Mouse (Mus musculus): ENCODE results near the gene Clmn. TPM values are rescaled to one million over a fixed set of nuclear protein-coding genes. Genes with fewer than 3 reads are reported as not detected.
A peak's percentile ranks its signal among the peaks of the same experiment; 100 is the strongest.

Gene Clmn
- total RNA-seq, 2 experiments from 2014 or later: 2.6 to 3.2 TPM

GRCm38 (mm10) chr12:104898718-104899117 lies 33.8 kb upstream of the Clmn start:
- peak; percentile 26 for DNase-seq
- TF ChIP-seq CTCF (IDR thresholded peaks at IDR 0.05): peak; percentile 46
- H3K4me3 ChIP-seq: no peak overlapping the region
- intact Hi-C loops (cut with DNase I): no loop called here
- H3K27ac ChIP-seq: no peak overlapping the region

DNA sequence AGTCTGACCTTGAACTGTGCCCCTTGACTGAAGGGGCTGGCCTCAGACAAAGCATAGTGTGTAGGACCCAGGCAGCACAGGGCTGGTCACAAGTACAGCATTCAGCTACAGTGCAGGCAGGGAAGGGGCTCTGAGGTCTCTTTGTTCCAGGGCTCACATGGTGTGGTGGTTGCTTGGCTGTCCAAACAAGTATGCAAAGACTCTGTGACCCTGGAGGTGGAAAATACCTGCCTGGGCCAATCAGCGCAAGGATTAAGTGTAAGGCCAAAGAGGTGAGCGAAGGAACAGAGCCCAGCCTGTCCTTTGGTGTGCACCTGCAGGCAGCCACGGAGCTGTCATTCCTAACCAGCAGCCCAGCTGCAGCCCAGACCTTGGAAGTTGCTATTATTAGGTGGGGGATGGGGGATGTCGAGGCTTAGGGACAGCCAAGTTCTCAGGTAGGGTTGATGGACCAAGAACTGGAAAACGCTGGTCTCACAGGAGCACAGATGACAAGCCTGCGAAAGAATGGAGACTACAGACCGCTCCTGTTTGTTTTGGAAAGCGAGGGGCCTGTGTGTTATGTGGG lies 32.3 kb upstream of the Clmn start:
- intact Hi-C loops (cut with DNase I): no loop called here
- H3K4me3 ChIP-seq: no peak overlapping the region
- H3K27ac ChIP-seq: no peak overlapping the region
- no peak for DNase-seq
- TF ChIP-seq CTCF (IDR thresholded peaks at IDR 0.05): no peak

GRCm38 (mm10) chr12:104896640-104897039 lies 31.8 kb upstream of the Clmn start:
- Histone ChIP-seq H3K4me3 (no peak overlapping the region), H3K27ac (no peak overlapping the region)
- intact Hi-C loops (cut with DNase I): no loop called here
- no peak for TF ChIP-seq CTCF (IDR thresholded peaks at IDR 0.05)
- no peak for DNase-seq

DNA sequence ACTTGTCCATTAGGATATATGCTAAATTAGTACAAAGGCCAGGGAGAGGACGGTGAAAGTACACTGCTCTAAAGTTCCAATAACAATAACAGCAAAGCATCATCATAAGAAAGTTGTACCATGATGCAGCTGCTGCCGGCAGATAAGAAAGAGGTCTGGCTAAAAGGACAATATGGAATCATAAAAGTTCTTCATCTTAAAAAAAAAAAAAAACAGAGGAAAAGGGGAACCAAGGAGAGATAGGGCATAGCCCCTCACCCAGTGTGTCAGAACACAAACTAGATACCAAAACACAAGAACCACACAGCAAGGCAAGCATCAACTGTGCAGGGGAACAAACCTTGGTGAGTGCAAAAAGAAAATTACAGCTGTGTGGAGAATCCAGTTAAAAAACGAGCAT lies 27.4 kb upstream of the Clmn start:
- no peak for DNase-seq
- intact Hi-C loops (cut with DNase I): no loop called here
- no peak for TF ChIP-seq CTCF (IDR thresholded peaks at IDR 0.05)
- no peak overlapping the region for H3K27ac ChIP-seq
- H3K4me3 ChIP-seq: no peak overlapping the region

DNA sequence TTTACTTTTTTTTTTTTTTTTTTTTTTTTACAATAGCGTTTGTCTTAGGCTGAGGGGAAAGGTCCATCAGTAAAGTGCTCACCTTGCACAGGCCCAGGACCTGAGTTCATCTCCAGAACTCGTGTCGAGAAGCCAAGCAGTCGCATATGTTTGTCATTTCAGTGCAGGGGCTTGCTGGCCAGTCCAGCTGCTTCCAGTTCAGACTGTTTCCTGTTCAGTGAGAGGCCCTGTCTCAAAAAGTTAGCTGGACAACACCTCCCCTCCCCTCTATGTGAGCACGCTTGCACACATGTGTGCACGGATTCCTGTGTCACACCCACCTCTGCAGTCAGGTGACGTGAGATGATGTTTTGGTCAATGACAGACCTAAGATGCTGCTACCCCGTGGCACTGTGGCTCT lies 25.2 kb upstream of the Clmn start:
- Histone ChIP-seq H3K27ac (no peak overlapping the region), H3K4me3 (no peak overlapping the region)
- intact Hi-C loops (cut with DNase I): no loop called here
- no peak for DNase-seq
- no peak for TF ChIP-seq CTCF (IDR thresholded peaks at IDR 0.05)

- DNase-seq: no peak
- intact Hi-C loops (cut with DNase I): no loop called here
- Histone ChIP-seq H3K4me3 (no peak overlapping the region), H3K27ac (no peak overlapping the region)
- TF ChIP-seq CTCF (IDR thresholded peaks at IDR 0.05): no peak
Measured at GRCm38 (mm10) chr12:104886104-104886503, 21.2 kb upstream of the Clmn start.

DNA sequence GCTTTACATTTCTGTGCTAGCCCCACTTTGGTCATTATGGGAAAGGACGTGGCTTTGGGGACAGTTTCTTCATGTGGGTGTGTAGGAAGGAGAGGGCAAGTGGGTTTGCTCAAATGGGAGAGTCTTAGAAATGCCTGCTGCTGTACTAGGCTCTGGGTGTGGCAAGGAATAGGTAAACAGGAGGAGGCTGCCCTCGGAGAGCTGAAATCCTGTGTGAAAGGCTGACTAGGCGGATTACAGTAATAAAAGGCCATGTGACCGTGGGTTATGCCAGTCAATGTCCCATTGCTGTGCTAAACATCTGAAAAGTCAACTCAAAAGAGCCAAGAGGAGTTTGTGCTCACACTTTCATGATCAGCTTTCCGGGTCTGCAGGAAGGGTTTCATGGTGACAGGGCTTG lies 17.7 kb upstream of the Clmn start:
- DNase-seq: no peak
- intact Hi-C loops (cut with DNase I): no loop called here
- no peak overlapping the region for H3K4me3 ChIP-seq
- no peak for TF ChIP-seq CTCF (IDR thresholded peaks at IDR 0.05)
- H3K27ac ChIP-seq: no peak overlapping the region

DNA sequence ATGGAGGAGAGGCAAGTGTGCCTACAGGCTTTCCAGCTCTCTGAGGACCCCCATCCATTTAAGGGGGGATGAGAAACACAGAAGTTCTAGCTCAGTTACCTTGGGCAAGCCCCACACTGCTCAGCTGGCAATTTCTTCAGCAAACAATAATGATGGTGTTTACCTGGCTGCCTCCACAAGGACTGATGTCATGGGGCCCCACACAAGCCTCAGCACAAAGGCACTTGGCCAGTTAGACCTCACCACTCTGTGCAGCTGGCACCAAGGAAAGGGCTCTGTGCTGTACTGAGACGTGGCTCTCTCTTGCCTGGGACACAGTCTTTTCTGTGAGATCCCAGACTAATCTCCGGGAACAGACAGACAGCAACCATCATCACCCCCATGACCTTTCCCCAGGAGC lies 17.2 kb upstream of the Clmn start:
- Histone ChIP-seq H3K27ac (no peak overlapping the region), H3K4me3 (no peak overlapping the region)
- no peak for TF ChIP-seq CTCF (IDR thresholded peaks at IDR 0.05)
- DNase-seq: no peak
- intact Hi-C loops (cut with DNase I): no loop called here

DNA sequence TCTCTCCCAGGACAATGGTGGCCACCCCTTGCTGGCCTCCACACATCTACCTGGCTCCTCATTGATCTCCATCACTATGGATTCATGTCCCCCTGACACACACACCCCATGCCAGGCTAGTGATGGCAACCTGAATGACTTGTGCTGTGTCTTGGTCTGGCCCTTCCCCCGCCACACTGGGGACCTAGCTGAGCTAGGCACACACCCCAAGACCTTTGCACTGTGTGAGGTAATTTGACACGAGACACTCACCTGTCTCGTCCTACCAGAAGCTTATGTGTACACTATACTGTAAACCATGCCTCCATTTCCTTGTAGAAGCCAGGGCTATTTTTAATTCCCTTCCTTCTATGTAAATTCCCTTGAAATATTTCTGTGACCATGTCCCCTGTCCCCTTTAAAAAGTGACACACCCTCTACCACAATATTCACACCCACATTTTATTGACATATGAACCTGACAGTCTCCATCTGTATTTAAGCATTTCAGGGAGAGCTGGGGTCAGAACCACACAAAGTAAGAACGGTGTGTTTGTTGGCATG lies 16.7 kb upstream of the Clmn start:
- DNase-seq: no peak
- intact Hi-C loops (cut with DNase I): no loop called here
- no peak overlapping the region for H3K4me3 ChIP-seq
- no peak overlapping the region for H3K27ac ChIP-seq
- TF ChIP-seq CTCF (IDR thresholded peaks at IDR 0.05): no peak

- TF ChIP-seq CTCF (IDR thresholded peaks at IDR 0.05): no peak
- no peak for DNase-seq
- Histone ChIP-seq H3K4me3 (no peak overlapping the region), H3K27ac (no peak overlapping the region)
- intact Hi-C loops (cut with DNase I): no loop called here
Measured at GRCm38 (mm10) chr12:104880367-104880766, 15.5 kb upstream of the Clmn start.

DNA sequence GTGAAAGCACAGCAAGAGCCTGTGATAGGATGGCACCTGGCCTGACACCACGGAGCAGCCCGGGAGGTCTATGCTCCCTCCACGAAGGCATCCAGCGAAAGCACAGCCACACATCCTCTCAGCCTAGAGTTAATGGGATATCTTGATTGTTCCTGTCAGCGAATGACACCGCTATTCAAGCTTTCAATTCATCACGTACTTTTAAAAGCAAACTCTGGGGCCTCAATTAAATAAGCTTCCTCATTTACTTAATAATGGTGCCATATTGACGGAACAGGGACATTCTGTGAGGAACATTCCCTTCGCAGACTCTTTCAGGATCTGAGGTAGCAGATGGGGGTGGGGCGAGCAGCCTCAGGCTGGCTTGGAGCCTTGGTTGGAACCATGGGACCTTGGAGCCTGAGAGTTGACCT lies 14.7 kb upstream of the Clmn start:
- intact Hi-C loops (cut with DNase I): no loop called here
- DNase-seq: no peak
- no peak for TF ChIP-seq CTCF (IDR thresholded peaks at IDR 0.05)
- Histone ChIP-seq H3K4me3 (no peak overlapping the region), H3K27ac (no peak overlapping the region)

GRCm38 (mm10) chr12:104876053-104876452 lies 11.2 kb upstream of the Clmn start:
- intact Hi-C loops (cut with DNase I): no loop called here
- Histone ChIP-seq H3K27ac (no peak overlapping the region), H3K4me3 (no peak overlapping the region)
- DNase-seq: no peak
- TF ChIP-seq CTCF (IDR thresholded peaks at IDR 0.05): no peak

DNA sequence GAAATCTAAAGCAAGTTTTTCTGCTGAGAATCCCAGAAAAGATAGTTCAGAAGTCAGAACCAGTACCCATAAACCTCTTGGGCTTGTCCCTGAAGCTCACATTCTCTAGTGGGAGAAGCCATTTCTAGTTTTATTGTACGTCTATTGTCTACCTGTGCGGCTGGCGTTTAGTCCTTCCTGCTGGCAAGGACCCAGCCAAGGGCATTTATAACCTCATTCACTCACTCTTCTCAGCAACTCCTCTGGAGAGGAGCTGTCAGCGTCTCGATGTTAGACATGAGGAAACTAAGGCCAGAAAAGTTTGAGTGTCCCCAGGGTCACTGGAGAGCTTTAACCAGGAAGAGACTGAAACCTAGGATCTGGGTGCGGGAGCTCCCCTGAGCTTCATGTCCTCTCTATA lies 7.1 kb upstream of the Clmn start:
- Histone ChIP-seq H3K4me3 (no peak overlapping the region), H3K27ac (no peak overlapping the region)
- intact Hi-C loops (cut with DNase I): no loop called here
- TF ChIP-seq CTCF (IDR thresholded peaks at IDR 0.05): no peak
- no peak for DNase-seq

- no peak for TF ChIP-seq CTCF (IDR thresholded peaks at IDR 0.05)
- no peak overlapping the region for H3K4me3 ChIP-seq
- H3K27ac ChIP-seq: no peak overlapping the region
- intact Hi-C loops (cut with DNase I): no loop called here
- DNase-seq: no peak
Measured at GRCm38 (mm10) chr12:104869737-104870136, 4.9 kb upstream of the Clmn start.
